12 mouse cellular contexts compared by ENCODE assay signal in the genomic region with DNA sequence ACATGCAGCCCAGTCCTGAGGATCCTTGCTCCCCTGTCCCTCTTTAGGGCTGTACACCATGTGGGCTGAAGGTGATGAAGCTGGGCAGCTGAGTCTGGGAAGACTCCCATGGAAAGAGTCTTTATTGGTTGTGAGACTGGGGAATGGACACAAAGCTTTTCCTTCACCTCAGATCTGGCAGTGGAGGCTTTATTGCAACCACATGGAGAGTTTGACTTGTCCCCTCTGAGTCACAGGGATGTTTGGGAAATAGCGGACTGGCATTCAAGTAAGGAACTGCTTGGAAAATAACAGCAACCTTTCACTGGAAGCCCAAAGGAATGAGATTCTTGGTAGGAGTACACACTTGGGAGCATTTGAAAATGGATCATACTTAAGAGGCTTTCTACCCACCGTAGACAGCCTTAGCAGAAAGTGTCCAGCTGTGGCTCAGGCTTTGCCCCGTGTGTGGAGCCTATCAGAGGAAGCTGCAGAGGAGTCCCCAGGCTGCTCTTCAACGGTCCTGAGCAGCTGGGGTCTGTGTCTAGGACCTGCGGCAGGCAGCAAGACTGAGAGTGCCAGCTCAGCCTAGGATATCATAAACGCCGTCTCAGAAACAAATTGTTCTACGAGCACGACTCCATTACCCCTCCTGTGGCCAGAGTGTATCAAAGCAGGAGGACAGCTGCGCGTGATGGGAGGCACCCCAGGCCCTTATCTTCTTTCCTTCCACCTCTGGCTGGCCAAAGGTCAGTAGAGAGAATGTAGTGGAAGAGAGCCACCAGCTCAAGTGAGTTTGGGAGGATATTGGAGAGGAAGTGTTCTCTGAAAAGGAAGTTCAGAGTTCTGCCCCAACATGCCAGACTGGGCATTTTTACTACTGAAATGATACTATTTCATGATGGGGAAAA. TPM values are rescaled to one million over a fixed set of nuclear protein-coding genes. Genes with fewer than 3 reads are reported as not detected.
DNase-seq lines count a peak whose midpoint lies in the region; ATAC-seq lines count a peak whose summit lies in the region.
"Had no signal": no experiment of that assay in that cellular context is flagged by ENCODE, and none has a peak within 500 bp of the region (broad histone marks: within the 10 kb centered on the region; RNA-seq: fewer than 3 reads in every experiment).

No protein-coding gene starts in this region.

- no peaks in the 10 kb centered on the region for H3K9me3 ChIP-seq in heart, embryonic 14.5 days (ENCODE audit: control insufficient read depth, low read length)
- no peaks in the 10 kb centered on the region for H3K9me3 ChIP-seq in lung, embryonic 16.5 days (ENCODE audit: control insufficient read depth, low read length)
- H3K9me3 ChIP-seq in forebrain, embryonic 11.5 days (ENCODE audit: control insufficient read depth, low read length), result no peaks in the 10 kb centered on the region
- H3K9me3 ChIP-seq in midbrain, embryonic 10.5 days (replicated peaks), result no peaks in the 10 kb centered on the region

- H3K36me3 ChIP-seq in heart, embryonic 14.5 days (ENCODE audit: control insufficient read depth, insufficient read depth, low read length), result no peaks in the 10 kb centered on the region
- no peaks in the 10 kb centered on the region for H3K36me3 ChIP-seq in lung, embryonic 16.5 days (ENCODE audit: control insufficient read depth, insufficient read depth, low read length)
- H3K36me3 ChIP-seq in forebrain, embryonic 11.5 days (ENCODE audit: control insufficient read depth, insufficient read depth, low read length), result no peaks in the 10 kb centered on the region
- no peaks in the 10 kb centered on the region for H3K36me3 ChIP-seq in midbrain, embryonic 10.5 days

- WGBS in heart, embryonic 14.5 days, result 20% methylated on average over 11 of the region's 11 CpGs
- WGBS in lung, embryonic 16.5 days, result 28% methylated on average over 11 of the region's 11 CpGs
- 75% methylated on average over 11 of the region's 11 CpGs for WGBS in forebrain, embryonic 11.5 days
- 74% methylated on average over 11 of the region's 11 CpGs for WGBS in midbrain, embryonic 10.5 days

- no peak for ATAC-seq in heart, embryonic 14.5 days (ENCODE audit: insufficient number of reproducible peaks, insufficient read depth, low FRiP score, low read depth)
- ATAC-seq in lung, embryonic 16.5 days (ENCODE audit: low read depth), result peak; percentile 43; the same call in 1 of the 2 replicates
- ATAC-seq in forebrain, embryonic 11.5 days (replicated peaks; ENCODE audit: low FRiP score), result no peak

- H3K4me1 ChIP-seq in heart, embryonic 14.5 days (ENCODE audit: control insufficient read depth in 2 of 2, insufficient read depth in 2 of 2, low read length in 2 of 2), result peaks cover 7 to 9% of the 10 kb centered on the region in 2 experiments; a peak in 3 of 4 replicates
- H3K4me1 ChIP-seq in lung, embryonic 16.5 days (replicated peaks; ENCODE audit: control insufficient read depth, insufficient read depth, low read length), result peaks cover 11% of the 10 kb centered on the region
- no peaks in the 10 kb centered on the region for H3K4me1 ChIP-seq in forebrain, embryonic 11.5 days (replicated peaks; ENCODE audit: control insufficient read depth, insufficient read depth, low read length)
- H3K4me1 ChIP-seq in midbrain, embryonic 10.5 days, result 0 out of 2 replicates have a peak, but pooled peaks cover 8% of the 10 kb centered on the region

- H3K4me2 ChIP-seq in heart, embryonic 14.5 days (ENCODE audit: low read length), result peak overlapping the region; percentile 40
- no peak overlapping the region for H3K4me2 ChIP-seq in lung, embryonic 16.5 days (ENCODE audit: low read depth, low read length)
- no peak overlapping the region for H3K4me2 ChIP-seq in forebrain, embryonic 11.5 days (ENCODE audit: low read depth, low read length, severe bottlenecking)

- DNase-seq in adrenal gland, postnatal 10 days, result peak; percentile 21
- no peak for DNase-seq in adrenal gland, postnatal 4 days (ENCODE audit: low spot score in 2 of 2)
- DNase-seq in 3T3-L1 (ENCODE audit: low read depth, low spot score), result peak; percentile 86
- DNase-seq in cerebellum, adult 8-10 months, result no peak
- DNase-seq in forebrain, embryonic 11.5 days (ENCODE audit: low spot score), result no peak
- no peak for DNase-seq in midbrain, embryonic 10.5 days (ENCODE audit: low spot score)

- H3K27me3 ChIP-seq in heart, embryonic 14.5 days (ENCODE audit: control insufficient read depth, insufficient read depth, low read length), result no peaks in the 10 kb centered on the region
- H3K27me3 ChIP-seq in lung, embryonic 16.5 days (ENCODE audit: control insufficient read depth, insufficient read depth, low read depth, low read length), result no peaks in the 10 kb centered on the region
- H3K27me3 ChIP-seq in forebrain, embryonic 11.5 days (ENCODE audit: control insufficient read depth, insufficient read depth, low read length), result no peaks in the 10 kb centered on the region
- no peaks in the 10 kb centered on the region for H3K27me3 ChIP-seq in midbrain, embryonic 10.5 days (ENCODE audit: low read depth, poor library complexity, severe bottlenecking)

- H3K4me3 ChIP-seq in heart, embryonic 14.5 days (ENCODE audit: control insufficient read depth in 1 of 2, insufficient read depth in 1 of 2, low read depth in 1 of 2, low read length in 2 of 2), result no peak overlapping the region
- no peak overlapping the region for H3K4me3 ChIP-seq in lung, embryonic 16.5 days (ENCODE audit: low read length)
- H3K4me3 ChIP-seq in forebrain, embryonic 11.5 days (ENCODE audit: low read depth, low read length), result no peak overlapping the region
- H3K4me3 ChIP-seq in midbrain, embryonic 10.5 days, result no peak overlapping the region
- H3K4me3 ChIP-seq: erythroblast, embryonic 14.5 days had no signal

- peak overlapping the region; percentile 3; the same call in 1 of the 2 replicates for H3K9ac ChIP-seq in heart, embryonic 14.5 days (ENCODE audit: low read length)
- H3K9ac ChIP-seq in lung, embryonic 16.5 days (ENCODE audit: low read length), result no peak overlapping the region
- H3K9ac ChIP-seq in forebrain, embryonic 11.5 days (ENCODE audit: low read length), result no peak overlapping the region
- H3K9ac ChIP-seq: liver, embryonic 14.5 days had no signal

- H3K27ac ChIP-seq in heart, embryonic 14.5 days (replicated peaks in 1 of 2; ENCODE audit: control insufficient read depth in 1 of 2, insufficient read depth in 1 of 2, low read depth in 2 of 2, low read length in 2 of 2), result peak overlapping the region in 1 of 2 experiments; percentile 38; a peak in 1 of 4 replicates
- H3K27ac ChIP-seq in lung, embryonic 16.5 days (ENCODE audit: low read length), result no peak overlapping the region
- no peak overlapping the region for H3K27ac ChIP-seq in forebrain, embryonic 11.5 days (ENCODE audit: low read depth, low read length)
- H3K27ac ChIP-seq in midbrain, embryonic 10.5 days (replicated peaks), result no peak overlapping the region
- H3K27ac ChIP-seq: liver, embryonic 14.5 days had no signal

RNA-seq across cellular contexts. Expression of a gene that starts 23.9 kb away (rescaled TPM):
- 10 to 100 TPM; 14.8 to 18.0 TPM for total RNA-seq in adrenal gland, postnatal 10 days (2021)
- total RNA-seq in adrenal gland, postnatal 4 days (2021), result 10 to 100 TPM; 20.7 to 22.7 TPM
- polyA plus RNA-seq in heart, embryonic 14.5 days (2014; fragmentation: Nextera tagmentation; extraction: Ambion mirVana), result 9.4 and 9.8 TPM in 2 replicates
- polyA plus RNA-seq in lung, embryonic 16.5 days (2015; fragmentation: Nextera tagmentation; extraction: Ambion mirVana), result 5.5 and 6.0 TPM in 2 replicates
- polyA plus RNA-seq in forebrain, embryonic 11.5 days (2014; fragmentation: Nextera tagmentation; extraction: Ambion mirVana), result 10.1 and 10.7 TPM in 2 replicates
- 4.2 and 5.3 TPM in 2 replicates for polyA plus RNA-seq in midbrain, embryonic 10.5 days (2016; fragmentation: Nextera tagmentation; extraction: Ambion mirVana)
- polyA plus RNA-seq: erythroblast, embryonic 14.5 days had no signal

RNA-seq across cellular contexts. Expression of a gene that starts 29.0 kb away (rescaled TPM):
- total RNA-seq in adrenal gland, postnatal 10 days (2021), result not detected
- total RNA-seq in adrenal gland, postnatal 4 days (2021), result not detected
- not detected in 2 replicates for polyA plus RNA-seq in heart, embryonic 14.5 days (2014; fragmentation: Nextera tagmentation; extraction: Ambion mirVana)
- polyA plus RNA-seq in lung, embryonic 16.5 days (2015; fragmentation: Nextera tagmentation; extraction: Ambion mirVana), result not detected in 2 replicates
- not detected in 2 replicates for polyA plus RNA-seq in forebrain, embryonic 11.5 days (2014; fragmentation: Nextera tagmentation; extraction: Ambion mirVana)
- not detected in 2 replicates for polyA plus RNA-seq in midbrain, embryonic 10.5 days (2016; fragmentation: Nextera tagmentation; extraction: Ambion mirVana)
- total RNA-seq: adrenal gland, postnatal 36 days had no signal
- polyA plus RNA-seq: C2C12; erythroblast, embryonic 14.5 days; liver, embryonic 14.5 days had no signal

Comparison
In these comparisons a context has a peak if more than half of its experiments do, and no peak if none do; other contexts are left out.
1. DNase-seq: peak in adrenal gland, postnatal 10 days (single experiment) and 3T3-L1 (single experiment); none in adrenal gland, postnatal 4 days (0 of 2), cerebellum, adult 8-10 months (single experiment), forebrain, embryonic 11.5 days (single experiment) and midbrain, embryonic 10.5 days (single experiment).